Mouse (Mus musculus) lung, postnatal 0 days (tissue): Measurements from ENCODE around the gene Tmem53. TPM values are rescaled to one million over a fixed set of nuclear protein-coding genes. Genes with fewer than 3 reads are reported as not detected.

Experiments
- ATAC-seq: fragments of 200-750 bp; cut with Nextera tagmentation; 2 replicates; pipeline ENCODE4 v1.8.0; 2017; ENCODE audit warnings: moderate library complexity
- DNase-seq: peaks from one replicate; pipeline ENCODE4 v3.0.0-alpha.2; 2016; ENCODE audit warnings: low spot score
- H3K27ac ChIP-seq: fragments of 300-500 bp; sonication (generic); 2 replicates; pipeline ENCODE4 v1.5.1; 2014; ENCODE audit warnings: antibody characterized with exemption, mild to moderate bottlenecking, low read length, mixed read lengths
- H3K27me3 ChIP-seq: fragments of 300-500 bp; sonication (generic); replicated peaks from 2 replicates; pipeline ENCODE4 v1.6.1; 2014; ENCODE audit warnings: low read length, mixed read lengths; ENCODE audit not compliant: insufficient read depth
- H3K36me3 ChIP-seq: fragments of 300-500 bp; sonication (generic); 2 replicates; pipeline ENCODE4 v1.6.1; 2014; ENCODE audit warnings: low read length, mixed read lengths; ENCODE audit not compliant: insufficient read depth
- H3K4me1 ChIP-seq: fragments of 300-500 bp; sonication (generic); 2 replicates; pipeline ENCODE4 v1.6.1; 2014; ENCODE audit warnings: antibody characterized with exemption, low read depth, low read length, mixed read lengths; ENCODE audit not compliant: insufficient read depth
- H3K4me2 ChIP-seq: fragments of 300-500 bp; sonication (generic); replicated peaks from 2 replicates; pipeline ENCODE4 v1.6.1; 2014; ENCODE audit warnings: low read depth, mild to moderate bottlenecking, low read length, moderate library complexity, mixed read lengths
- H3K4me3 ChIP-seq: fragments of 300-500 bp; sonication (generic); 2 replicates; pipeline ENCODE4 v1.5.1; 2014; ENCODE audit warnings: low read depth, low read length
- H3K9ac ChIP-seq: fragments of 300-500 bp; sonication (generic); replicated peaks from 2 replicates; pipeline ENCODE4 v1.6.1; 2014; ENCODE audit warnings: low read depth, mild to moderate bottlenecking
- H3K9me3 ChIP-seq: fragments of 300-500 bp; sonication (generic); 2 replicates; pipeline ENCODE4 v1.6.1; 2016; ENCODE audit warnings: low read length, mixed read lengths
- CTCF ChIP-seq: IDR thresholded peaks from 2 replicates; pipeline ENCODE4 v1.5.1; 2016; ENCODE audit warnings: antibody characterized with exemption, mild to moderate bottlenecking
- EP300 ChIP-seq: IDR thresholded peaks from 2 replicates; pipeline ENCODE4 v1.6.1; 2016; ENCODE audit warnings: antibody characterized with exemption, mild to moderate bottlenecking, control low read depth
- WGBS: fragments of 180-500 bp; shearing (Covaris S2); extraction: QIAGEN DNeasy Blood & Tissue Kit; methylation state at CpG from one replicate; pipeline ENCODE4 v1.1.7; 2014; 5-methylcytosine and 5-hydroxymethylcytosine counted together
- polyA plus RNA-seq: library from polyadenylated mRNA; unstranded; fragments of >200 nt; fragmentation: Nextera tagmentation; extraction: Ambion mirVana; gene quantifications from 2 replicates; pipeline ENCODE4 v1.2.1, GENCODE M21; 2015

Tmem53 gene
- polyA plus RNA-seq, 1 experiment from 2014 or later: 27.6 TPM

GRCm38 (mm10) chr4:117267284-117267683, 15.5 kb downstream of the Tmem53 start:
- Histone ChIP-seq H3K9me3 (no peaks in the 10 kb centered on the region), H3K4me1 (no peaks in the 10 kb centered on the region), H3K27ac (no peak overlapping the region), H3K27me3 (no peaks in the 10 kb centered on the region), H3K4me2 (no peak overlapping the region), H3K36me3 (no peaks in the 10 kb centered on the region; the same call in 1 of the 2 replicates), H3K4me3 (no peak overlapping the region), H3K9ac (no peak overlapping the region)
- DNase-seq (peak; percentile 73), ATAC-seq (0 out of 2 replicates have a peak, but pooled peaks have one; percentile 32)
- TF ChIP-seq EP300 (no peak), CTCF (peak; percentile 98)
- WGBS: 5% methylated on average over 2 of the region's 2 CpGs

GRCm38 (mm10) chr4:117267831-117268437, 16.2 kb downstream of the Tmem53 start:
- Histone ChIP-seq H3K4me3 (no peak overlapping the region), H3K9ac (no peak overlapping the region), H3K27ac (no peak overlapping the region), H3K27me3 (no peaks in the 10 kb centered on the region), H3K4me1 (no peaks in the 10 kb centered on the region), H3K9me3 (no peaks in the 10 kb centered on the region), H3K4me2 (no peak overlapping the region), H3K36me3 (peaks cover 6% of the 10 kb centered on the region; the same call in 1 of the 2 replicates)
- no peak for DNase-seq
- 86% methylated on average over 25 of the region's 25 CpGs for WGBS
- no peak for ATAC-seq
- TF ChIP-seq CTCF: no peak
- no peak for TF ChIP-seq EP300

DNA sequence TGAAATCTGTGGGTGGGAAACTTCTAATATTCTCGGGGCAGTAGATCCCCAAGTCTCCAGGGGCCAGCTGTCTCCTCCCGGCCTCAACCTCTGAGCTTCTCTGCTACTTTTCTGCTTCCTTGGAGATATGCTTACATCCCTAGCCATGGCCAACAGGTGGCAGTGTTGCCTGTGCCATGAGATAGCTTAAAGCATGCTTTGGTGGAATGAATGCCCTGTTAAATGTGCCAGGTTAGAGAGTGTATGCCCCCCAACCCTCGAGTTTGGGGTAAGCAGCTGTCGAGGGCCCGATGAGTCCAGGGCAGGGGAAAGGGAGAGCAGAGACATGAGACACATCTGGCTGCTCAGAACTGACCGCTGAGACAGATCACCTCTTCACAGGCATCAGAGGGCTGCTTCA, 18.5 kb downstream of the Tmem53 start:
- no peak overlapping the region for H3K4me2 ChIP-seq
- WGBS: 13% methylated on average over 6 of the region's 6 CpGs
- peak; percentile 64 for ATAC-seq

GRCm38 (mm10) chr4:117272459-117272858, 20.7 kb downstream of the Tmem53 start:
- 36% methylated on average over 12 of the region's 12 CpGs for WGBS

More for the DNA sequence above, 18.5 kb downstream of the Tmem53 start:
- Histone ChIP-seq H3K9me3 (no peaks in the 10 kb centered on the region), H3K27ac (no peak overlapping the region), H3K9ac (no peak overlapping the region), H3K27me3 (no peaks in the 10 kb centered on the region), H3K4me1 (no peaks in the 10 kb centered on the region), H3K36me3 (peaks cover 14% of the 10 kb centered on the region), H3K4me3 (no peak overlapping the region)
- TF ChIP-seq EP300 (no peak), CTCF (peak; percentile 96)
- DNase-seq: peak; percentile 82

GRCm38 (mm10) chr4:117274720-117275119, 23.0 kb downstream of the Tmem53 start:
- no peak overlapping the region for H3K4me2 ChIP-seq

More at GRCm38 (mm10) chr4:117272459-117272858, 20.7 kb downstream of the Tmem53 start:
- no peak overlapping the region for H3K4me3 ChIP-seq
- H3K4me2 ChIP-seq: no peak overlapping the region
- no peaks in the 10 kb centered on the region for H3K27me3 ChIP-seq
- TF ChIP-seq CTCF (no peak), EP300 (no peak)
- ATAC-seq (no peak), DNase-seq (no peak)
- no peaks in the 10 kb centered on the region for H3K4me1 ChIP-seq
- peaks cover 14% of the 10 kb centered on the region for H3K36me3 ChIP-seq
- H3K27ac ChIP-seq: no peak overlapping the region
- no peaks in the 10 kb centered on the region for H3K9me3 ChIP-seq
- no peak overlapping the region for H3K9ac ChIP-seq

DNA sequence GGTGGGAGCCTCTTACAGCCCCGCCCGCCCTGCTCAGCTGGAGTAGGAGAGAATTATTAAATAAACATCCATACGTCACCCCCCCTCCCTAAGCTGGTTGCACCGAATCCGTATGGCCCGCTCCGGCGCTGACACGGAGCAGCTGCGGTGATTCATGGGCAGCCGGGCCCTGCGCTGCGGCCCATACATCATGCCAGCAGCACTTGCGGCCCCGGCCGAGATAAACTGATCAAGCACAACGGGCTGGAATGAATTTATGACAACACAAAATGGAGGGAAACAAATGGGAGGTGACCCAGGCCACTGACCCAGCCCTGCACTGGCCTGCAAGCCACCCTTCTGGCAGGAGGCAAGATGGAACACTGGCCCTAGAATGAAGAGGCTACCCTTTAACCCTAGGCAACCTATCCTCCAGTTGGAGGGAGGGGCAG, 24.5 kb downstream of the Tmem53 start:
- Histone ChIP-seq H3K9me3 (no peaks in the 10 kb centered on the region), H3K27me3 (no peaks in the 10 kb centered on the region), H3K27ac (no peak overlapping the region), H3K36me3 (peaks cover 19% of the 10 kb centered on the region; the same call in 1 of the 2 replicates), H3K4me2 (no peak overlapping the region), H3K4me3 (no peak overlapping the region), H3K9ac (no peak overlapping the region), H3K4me1 (no peaks in the 10 kb centered on the region)
- ATAC-seq: peak; percentile 44
- TF ChIP-seq EP300 (no peak), CTCF (no peak)
- peak; percentile 17 for DNase-seq
- 50% methylated on average over 17 of the region's 17 CpGs for WGBS

More at GRCm38 (mm10) chr4:117274720-117275119, 23.0 kb downstream of the Tmem53 start:
- Histone ChIP-seq H3K9ac (no peak overlapping the region), H3K4me1 (no peaks in the 10 kb centered on the region), H3K27ac (no peak overlapping the region), H3K4me3 (no peak overlapping the region), H3K36me3 (peaks cover 19% of the 10 kb centered on the region; the same call in 1 of the 2 replicates), H3K9me3 (no peaks in the 10 kb centered on the region), H3K27me3 (no peaks in the 10 kb centered on the region)
- ATAC-seq: no peak
- TF ChIP-seq EP300: no peak
- no peak for TF ChIP-seq CTCF
- no peak for DNase-seq
- 87% methylated on average over 4 of the region's 4 CpGs for WGBS
